Mouse (Mus musculus) small intestine, adult 2 months (tissue): ENCODE measurements around the gene Dock8.

ENCODE experiments used
- CTCF ChIP-seq: fragments of 200-500 bp; IDR thresholded peaks from 2 replicates; pipeline ENCODE4 v1.5.1; 2012; ENCODE audit warnings: low read depth, mild to moderate bottlenecking, control low read depth, inconsistent platforms, low read length, moderate library complexity, mixed read lengths; ENCODE audit not compliant: insufficient replicate concordance, insufficient read length; ENCODE audit errors: extremely low read depth
- POLR2A ChIP-seq: fragments of 200-500 bp; IDR thresholded peaks from 2 replicates; pipeline ENCODE4 v1.6.1; 2012; ENCODE audit warnings: low read depth, mild to moderate bottlenecking, control low read depth, inconsistent platforms, low read length, moderate library complexity

GRCm38 (mm10) chr19:25055025-25055424 lies 55.7 kb downstream of the Dock8 start:
- TF ChIP-seq CTCF: no peak
- no peak for TF ChIP-seq POLR2A
